Mouse (Mus musculus): ENCODE data around the gene 4921517D22Rik.

4921517D22Rik gene

GRCm38 (mm10) chr13:59691478-59691877 lies 2.4 kb downstream of the 4921517D22Rik start:
- DNase-seq (ENCODE audit: low spot score in 2 of 2) = no peak

DNA sequence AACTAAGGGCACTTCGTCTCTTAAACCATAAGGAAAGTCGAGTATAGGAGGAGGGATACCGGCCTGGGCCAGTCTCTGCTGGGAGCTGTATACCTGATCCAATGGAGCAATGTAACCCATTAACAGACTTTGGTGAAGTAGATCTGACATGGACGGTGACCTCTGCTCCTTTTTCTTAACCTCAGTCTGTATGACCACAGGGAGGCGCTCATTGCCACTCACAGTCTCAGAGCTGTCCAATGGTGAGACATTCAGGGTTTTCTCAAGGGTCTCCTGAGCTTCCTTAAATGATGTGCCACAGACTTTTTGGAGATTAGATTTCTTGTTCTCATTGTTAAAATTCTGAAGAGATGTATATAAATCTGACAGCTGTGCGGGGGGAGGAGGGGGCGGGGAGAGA lies 3.3 kb downstream of the 4921517D22Rik start:
- DNase-seq (ENCODE audit: low spot score in 2 of 2) = no peak

DNA sequence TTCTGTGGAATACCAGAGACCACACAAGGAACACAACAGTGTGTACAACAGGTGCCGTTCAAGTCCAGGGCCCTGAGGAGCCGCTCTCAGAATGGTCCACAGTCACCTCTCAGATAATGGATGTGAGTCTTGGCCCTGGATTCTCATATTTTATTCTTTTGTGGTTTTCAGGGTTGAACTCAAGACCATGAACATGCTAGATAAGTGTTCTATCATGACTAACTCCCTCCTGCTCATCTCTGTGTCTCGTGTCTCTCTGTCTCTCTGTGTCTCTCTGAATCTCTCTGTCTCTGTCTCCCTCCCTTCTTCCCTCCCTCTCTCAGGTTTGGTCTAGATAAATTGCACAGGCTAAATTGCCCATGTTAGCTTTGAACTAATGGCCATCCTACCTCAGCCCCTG lies 4.1 kb downstream of the 4921517D22Rik start:
- no peak for DNase-seq (ENCODE audit: low spot score in 2 of 2)

DNA sequence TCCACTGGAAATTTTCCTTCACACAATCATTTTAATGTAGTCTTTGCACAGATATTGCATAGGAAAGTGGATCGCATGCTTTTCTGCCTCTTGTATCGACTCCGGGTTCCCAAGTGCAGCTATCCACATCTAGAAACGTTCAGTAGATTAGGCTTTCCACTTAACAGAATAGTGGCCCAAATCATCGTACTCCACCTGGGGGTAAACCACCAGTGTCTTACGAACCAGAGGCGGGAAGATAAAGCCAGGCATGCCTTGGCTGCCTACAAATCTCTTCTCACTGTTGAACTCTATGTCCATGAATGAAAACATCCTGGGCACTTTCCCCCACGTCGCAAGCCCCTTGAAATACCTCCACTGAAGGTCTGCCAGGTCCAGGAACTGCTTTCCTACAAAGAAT lies 4.6 kb downstream of the 4921517D22Rik start:
- DNase-seq (ENCODE audit: low spot score in 2 of 2) = no peak

DNA sequence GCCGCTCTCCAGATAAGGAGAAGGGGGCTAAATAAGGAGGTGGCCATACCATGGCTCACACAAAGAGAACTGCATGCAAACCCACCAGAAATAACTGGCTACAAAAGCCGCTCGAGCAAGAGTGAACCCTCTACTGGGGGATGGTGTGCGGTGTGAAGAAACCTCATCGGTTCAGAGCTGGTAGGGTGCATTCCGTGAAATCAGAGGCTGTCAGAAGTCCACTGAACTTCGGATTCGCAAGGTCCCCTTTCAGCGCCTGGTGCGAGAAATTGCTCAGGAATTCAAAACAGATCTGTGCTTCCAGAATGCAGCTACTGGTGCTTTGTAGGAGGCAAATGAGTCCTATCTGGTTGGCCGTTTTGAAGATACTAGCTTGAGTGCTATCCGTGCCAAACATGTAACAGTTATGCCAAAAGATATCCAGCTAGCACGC lies 5.6 kb downstream of the 4921517D22Rik start:
- peak in 1 of 2 experiments; percentile 30 for DNase-seq (ENCODE audit: low spot score in 2 of 2)

DNA sequence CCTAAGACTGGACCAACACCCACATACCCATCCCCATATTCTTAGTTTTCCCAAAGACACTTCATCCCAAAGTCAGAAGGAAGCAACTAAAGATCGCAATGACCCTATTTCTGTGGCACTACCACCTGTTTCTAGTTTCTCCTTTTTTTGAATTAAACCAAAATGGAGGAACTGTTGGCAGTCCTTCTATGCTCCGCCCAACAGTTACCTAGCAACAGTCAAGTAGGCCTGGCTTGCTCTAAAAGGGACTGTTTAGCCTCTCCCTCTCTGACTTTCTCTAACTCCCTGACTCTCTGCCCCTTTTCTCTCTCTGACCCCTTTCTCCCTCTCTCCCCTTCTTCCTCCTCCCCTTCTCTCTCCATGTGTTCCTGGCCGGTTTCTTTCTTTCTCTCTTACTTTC lies 8.7 kb downstream of the 4921517D22Rik start:
- DNase-seq (ENCODE audit: low spot score in 2 of 2) = no peak

DNA sequence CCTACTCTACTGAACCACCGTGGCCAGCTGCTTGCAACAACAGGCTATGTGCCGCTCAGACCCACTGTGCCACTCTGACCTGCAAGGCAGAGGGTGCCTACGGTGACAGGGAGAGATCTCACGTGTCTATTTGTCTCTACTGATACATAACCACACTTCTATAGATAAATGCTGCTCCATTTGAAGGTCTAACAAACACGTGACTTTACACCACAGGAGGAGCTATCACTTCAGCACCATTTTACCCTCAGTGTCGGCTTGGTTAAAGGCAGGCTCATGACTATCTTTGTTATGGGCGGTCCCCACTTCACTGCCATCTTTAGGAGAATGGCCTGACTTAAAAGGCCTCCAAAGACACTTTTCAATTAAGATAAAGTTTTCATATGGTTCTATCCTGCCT lies 11.3 kb downstream of the 4921517D22Rik start:
- no peak for DNase-seq (ENCODE audit: low spot score in 2 of 2)

GRCm38 (mm10) chr13:59679908-59680307 lies 14.0 kb downstream of the 4921517D22Rik start:
- no peak for DNase-seq (ENCODE audit: low spot score in 2 of 2)

DNA sequence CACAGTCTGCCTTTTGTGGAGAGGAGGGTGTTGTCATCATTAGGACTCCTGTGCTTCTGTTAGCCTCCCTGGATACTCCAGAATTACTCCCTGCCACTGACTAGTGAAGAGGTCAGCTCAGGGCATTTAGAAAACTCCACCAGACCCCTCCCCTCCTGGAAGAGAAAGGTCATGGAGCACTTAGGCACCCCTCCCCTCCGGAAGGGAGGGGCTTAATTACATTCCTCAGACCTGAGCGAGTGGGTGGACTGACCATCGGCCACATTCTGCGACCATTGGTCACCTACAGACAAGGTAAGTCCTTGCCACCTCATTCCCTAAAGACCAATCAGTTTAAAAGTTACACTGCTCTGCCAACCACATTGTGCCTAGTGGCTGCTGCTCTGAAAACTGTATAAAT lies 14.6 kb downstream of the 4921517D22Rik start:
- DNase-seq (ENCODE audit: low spot score in 2 of 2) = no peak

GRCm38 (mm10) chr13:59676316-59677229 lies 17.3 kb downstream of the 4921517D22Rik start:
- peak in 1 of 2 experiments; percentile 22 for DNase-seq (ENCODE audit: low spot score in 2 of 2)

DNA sequence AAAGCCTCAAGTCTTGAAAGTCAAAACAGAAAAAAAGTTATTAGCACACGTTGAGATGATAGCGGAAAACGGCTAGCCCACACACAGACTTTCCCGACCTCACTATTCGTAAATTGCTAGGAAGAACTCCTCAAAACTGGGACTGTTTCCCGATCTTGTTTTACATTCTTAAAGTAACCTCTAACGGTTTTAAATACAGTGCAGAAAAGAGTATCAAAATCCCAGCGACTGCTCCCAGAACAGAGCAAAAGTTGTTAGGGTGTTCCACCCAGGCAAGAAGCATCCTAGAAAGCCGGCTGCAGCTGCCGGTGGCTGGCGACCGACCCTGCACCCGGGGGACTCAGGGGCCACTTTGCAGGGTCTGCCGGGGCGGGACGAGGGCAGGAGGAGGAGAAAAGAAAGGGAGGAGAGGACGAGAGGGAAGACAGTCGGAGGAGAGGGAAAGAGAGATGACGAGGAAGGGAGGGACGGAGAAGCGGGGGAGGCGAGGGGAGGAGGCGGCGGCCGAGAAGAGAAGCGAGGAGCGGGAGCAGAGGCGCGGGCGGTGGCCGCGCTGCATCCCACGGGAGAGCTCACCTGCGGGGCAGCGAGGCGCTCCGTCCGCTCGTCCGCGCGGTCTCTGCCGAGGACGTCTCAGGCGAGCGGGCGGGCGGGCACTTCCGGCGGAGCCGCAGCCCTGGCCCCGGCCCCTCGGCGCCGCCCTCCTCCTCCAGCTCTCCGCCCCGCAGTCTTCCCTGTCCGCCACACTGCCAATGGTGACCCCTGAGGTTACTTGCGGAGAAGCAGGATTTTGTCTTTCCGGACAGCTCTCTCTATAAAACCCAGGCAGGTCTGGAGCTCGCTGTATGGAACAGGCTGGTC lies 18.5 kb downstream of the 4921517D22Rik start, which contains the start of gene Golm1:
Gene Golm1, minus strand, starts transcription at position 661 of the 861 bp plus-strand sequence.
- DNase-seq (ENCODE audit: low spot score in 2 of 2) = peak; percentile 34 to 59

DNA sequence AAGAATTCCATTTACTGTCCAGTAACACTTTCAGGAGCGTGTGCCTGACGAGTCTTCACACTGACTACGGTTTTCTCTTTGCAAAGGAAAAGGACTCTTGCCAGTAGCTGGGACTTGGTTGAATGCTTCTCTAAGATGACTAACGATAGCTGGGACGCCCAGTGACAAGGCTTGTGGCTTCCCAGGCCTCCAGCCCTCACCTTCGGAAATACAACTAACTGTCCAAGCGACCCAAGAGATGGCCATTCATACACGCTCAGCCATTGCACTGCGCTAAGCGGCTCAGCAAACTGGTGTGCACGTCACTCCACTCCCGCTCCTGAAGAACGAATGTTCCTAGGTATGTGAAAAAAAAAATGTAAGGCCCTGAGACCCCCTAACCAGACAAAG lies 19.2 kb downstream of the 4921517D22Rik start:
- peak in 1 of 2 experiments; percentile 22 for DNase-seq (ENCODE audit: low spot score in 2 of 2)

DNA sequence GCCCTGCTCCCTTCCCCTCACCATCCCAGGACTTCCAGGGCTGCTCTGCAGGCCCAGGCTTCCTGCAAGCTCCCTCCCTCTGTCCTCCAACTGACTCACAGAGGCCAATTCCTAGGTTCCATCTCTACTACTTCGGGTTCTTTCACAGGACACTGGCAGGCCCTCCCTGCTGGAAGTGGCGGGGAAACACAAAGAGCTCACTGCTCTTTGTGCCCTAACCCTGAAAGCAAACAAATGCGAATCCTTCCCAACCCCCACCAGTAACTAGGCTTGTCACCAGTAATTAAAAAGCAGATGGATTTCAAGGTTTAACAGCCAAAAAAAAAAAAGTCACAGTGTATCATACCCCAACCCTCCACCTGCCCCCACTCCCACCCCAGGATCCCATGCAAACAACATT lies 19.7 kb downstream of the 4921517D22Rik start:
- DNase-seq (ENCODE audit: low spot score in 2 of 2) = no peak

DNA sequence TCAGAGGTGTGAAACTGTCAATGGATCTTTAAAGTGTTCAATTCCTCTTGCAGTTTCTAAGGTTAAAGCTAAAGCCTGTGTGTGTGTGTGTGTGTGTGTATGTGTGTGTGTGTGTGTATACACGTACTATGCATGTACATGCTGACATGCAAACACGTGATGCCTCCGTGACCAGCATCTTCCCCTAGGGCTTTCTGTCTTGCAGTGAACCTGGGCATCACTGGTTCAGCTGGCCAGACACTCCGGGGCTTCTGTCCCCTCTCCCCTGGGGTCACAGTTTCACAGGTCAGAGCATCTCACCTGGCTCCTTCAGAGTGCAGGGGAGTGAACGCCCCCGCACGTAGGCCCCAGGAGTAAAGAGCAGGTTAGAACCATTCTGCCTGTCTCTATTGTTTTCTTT lies 20.3 kb downstream of the 4921517D22Rik start:
- no peak for DNase-seq (ENCODE audit: low spot score in 2 of 2)

DNA sequence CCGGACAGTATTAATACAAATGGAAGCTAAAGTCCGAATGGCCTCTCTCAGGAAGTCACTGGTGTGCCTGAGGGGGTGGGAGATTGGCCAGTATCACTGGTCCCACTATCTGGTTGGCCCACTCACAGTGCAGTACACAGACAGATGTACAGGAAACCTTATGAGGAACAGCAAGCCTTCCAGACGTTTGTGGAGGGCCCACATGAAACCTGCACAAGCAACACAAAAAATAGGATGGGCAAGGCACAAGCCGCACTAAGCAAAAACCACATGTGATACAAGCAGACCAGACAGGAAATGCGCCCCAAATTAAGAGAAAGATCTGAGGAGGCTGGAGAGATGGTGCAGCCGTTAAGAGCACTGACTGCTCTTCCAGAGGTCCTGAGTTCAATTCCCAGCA lies 21.7 kb downstream of the 4921517D22Rik start:
- no peak for DNase-seq (ENCODE audit: low spot score in 2 of 2)

DNA sequence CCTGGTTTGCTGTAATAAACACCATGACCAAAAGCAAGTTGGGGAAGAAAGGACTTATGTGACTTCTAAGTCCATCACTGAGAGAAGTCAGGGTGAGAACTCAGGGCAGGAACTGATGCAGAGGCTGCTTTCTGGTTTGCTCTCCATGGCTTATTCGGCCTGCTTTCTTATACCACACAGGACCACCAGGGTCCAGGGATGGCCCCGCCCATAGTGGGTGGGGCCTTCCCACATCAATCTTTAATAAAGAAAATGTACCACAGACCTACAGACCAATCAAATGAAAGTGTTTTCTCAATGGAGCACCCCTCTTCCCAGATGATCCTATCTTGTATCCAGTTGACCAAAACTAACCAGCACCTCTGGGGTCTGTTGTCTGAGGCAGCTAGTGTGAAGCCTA lies 22.4 kb downstream of the 4921517D22Rik start:
- DNase-seq (ENCODE audit: low spot score in 2 of 2) = no peak

GRCm38 (mm10) chr13:59669946-59670345 lies 24.0 kb downstream of the 4921517D22Rik start:
- DNase-seq (ENCODE audit: low spot score in 2 of 2) = no peak

- no peak for DNase-seq (ENCODE audit: low spot score in 2 of 2)
Measured at GRCm38 (mm10) chr13:59668501-59669093, 25.3 kb downstream of the 4921517D22Rik start.

GRCm38 (mm10) chr13:59667763-59668162 lies 26.1 kb downstream of the 4921517D22Rik start:
- no peak for DNase-seq (ENCODE audit: low spot score in 2 of 2)

DNA sequence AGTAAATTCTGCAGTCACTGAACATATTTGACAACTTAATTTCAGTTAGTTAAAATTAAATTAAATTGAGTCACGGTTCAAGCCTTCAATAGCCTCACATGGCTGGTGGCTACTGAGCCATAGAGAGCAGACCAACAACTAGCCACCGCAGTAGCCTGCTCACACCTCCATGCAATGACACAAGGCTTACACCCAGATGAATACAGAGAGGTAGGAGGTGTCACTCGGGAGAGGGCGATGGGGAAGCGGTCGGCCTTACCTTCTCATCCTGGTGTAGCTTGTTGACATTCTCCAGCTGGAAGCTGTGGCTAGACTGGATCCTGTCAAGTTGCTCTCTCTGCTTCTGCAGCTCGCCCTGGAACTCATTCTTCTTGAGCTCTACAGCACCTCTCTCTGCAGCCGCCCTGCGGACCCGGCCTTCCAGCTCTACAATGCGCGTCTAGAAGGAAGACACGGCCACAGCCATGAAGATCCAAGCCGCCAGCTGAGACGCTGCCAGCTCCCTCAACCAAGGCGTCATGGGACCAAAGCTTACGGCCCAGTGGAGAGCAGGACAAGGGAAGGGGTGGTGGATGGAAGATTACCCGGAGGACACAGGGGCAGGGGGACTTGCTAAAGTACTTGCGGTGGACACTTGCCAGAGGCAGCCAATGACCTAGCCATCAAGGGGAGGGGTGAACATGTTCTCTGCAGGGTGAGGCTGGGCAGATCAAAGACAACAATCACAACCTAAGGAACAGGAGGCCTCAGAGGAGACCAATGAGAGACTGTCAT lies 29.8 kb downstream of the 4921517D22Rik start:
- no peak for DNase-seq (ENCODE audit: low spot score in 2 of 2)

DNA sequence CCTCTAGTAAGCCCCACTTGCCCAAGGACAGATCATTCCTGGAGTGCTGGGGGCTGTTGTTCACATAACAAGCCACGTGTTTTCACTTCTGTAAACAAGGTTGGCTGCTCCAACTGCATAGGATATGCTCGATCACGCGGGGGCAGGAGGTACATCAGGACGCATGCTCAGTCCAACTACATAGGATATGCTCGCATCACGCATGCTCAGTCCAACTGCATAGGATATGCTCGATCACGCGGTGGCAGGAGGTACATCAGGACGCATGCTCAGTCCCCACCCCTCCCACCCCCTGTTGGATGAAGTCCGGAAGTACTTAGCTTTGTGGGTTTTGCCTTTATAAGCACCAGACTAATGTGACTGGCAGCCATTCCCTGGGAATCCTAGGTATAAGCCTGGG lies 31.9 kb downstream of the 4921517D22Rik start:
- no peak for DNase-seq (ENCODE audit: low spot score in 2 of 2)
